Mouse (Mus musculus): ENCODE results near the gene Wasf1.

Wasf1 gene

GRCm38 (mm10) chr10:40882831-40883643 is at the start of gene Wasf1, which contains the start of gene Cdc40:
TSS of gene Wasf1 (plus strand) at chr10:40883475.
TSS of gene Cdc40 (minus strand) at chr10:40883311.
- peak; percentile 90 for DNase-seq (ENCODE audit: low read depth)

DNA sequence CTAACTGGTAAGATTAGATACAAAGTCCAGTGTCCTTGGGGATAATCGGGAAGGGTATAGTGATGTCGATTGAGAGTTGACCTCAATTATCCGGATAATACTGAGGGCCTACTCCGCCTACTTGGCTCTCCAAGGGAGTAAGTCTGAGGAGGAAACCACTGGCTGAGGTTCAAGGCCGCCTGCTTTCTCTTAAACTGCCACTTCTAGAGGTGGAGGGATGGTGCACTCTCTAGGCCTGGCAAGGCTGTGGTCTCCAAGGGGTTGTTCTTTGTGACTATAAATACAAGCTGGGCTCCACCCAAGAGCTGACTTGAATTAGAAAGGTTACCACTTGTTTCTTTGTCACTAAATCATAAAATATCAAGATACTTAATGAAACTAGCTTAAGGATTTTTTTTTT is 43.2 kb upstream of the Wasf1 start:
- no peak for DNase-seq (ENCODE audit: low read depth)

- no peak for DNase-seq (ENCODE audit: low read depth)
Measured at GRCm38 (mm10) chr10:40843841-40844240, 39.4 kb upstream of the Wasf1 start.

DNA sequence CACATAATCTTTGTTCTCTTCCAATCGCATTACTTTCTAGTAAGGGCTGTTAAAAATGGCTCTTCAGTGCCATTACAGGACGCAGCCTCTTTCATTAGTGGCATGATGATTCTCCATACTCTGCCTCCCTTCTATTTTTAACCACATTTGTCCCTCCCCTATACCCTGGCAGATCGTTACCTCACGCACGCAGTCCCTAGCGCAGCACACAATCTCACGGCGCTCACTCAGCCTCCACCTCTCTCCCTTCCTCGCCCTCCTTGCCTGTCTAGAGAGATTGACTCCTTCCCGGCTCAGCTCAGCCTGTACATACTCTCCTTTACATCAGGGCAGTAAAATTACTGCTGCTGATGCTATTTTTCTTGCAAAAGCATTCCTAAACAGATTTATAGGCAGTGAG is 38.7 kb upstream of the Wasf1 start:
- no peak for DNase-seq (ENCODE audit: low read depth)

DNA sequence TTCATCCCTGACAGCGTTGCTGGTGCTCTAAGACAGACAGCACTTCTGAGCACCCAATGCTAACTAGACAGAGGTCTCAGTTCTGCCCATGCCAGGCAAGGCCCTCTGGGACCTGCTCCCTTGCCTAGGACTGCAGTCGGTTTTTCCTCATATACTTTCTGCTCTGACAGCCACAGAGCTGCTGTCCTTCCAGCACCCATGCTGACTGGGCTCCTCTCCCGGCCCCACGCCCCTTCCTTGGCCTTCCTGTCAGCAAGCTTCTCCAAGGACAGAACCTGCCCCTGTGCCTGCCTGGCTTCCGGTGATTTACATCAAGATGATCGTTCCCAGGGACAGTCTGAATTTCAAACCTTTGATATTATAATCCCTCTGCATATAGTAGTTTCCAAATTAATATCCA is 37.6 kb upstream of the Wasf1 start:
- DNase-seq (ENCODE audit: low read depth): no peak

GRCm38 (mm10) chr10:40847176-40847874 is 36.0 kb upstream of the Wasf1 start:
- no peak for DNase-seq (ENCODE audit: low read depth)

GRCm38 (mm10) chr10:40850644-40851043 is 32.6 kb upstream of the Wasf1 start:
- no peak for DNase-seq (ENCODE audit: low read depth)

- no peak for DNase-seq (ENCODE audit: low read depth)
Measured at GRCm38 (mm10) chr10:40851138-40851537, 32.1 kb upstream of the Wasf1 start.

GRCm38 (mm10) chr10:40855616-40856015 is 27.7 kb upstream of the Wasf1 start:
- no peak for DNase-seq (ENCODE audit: low read depth)

DNA sequence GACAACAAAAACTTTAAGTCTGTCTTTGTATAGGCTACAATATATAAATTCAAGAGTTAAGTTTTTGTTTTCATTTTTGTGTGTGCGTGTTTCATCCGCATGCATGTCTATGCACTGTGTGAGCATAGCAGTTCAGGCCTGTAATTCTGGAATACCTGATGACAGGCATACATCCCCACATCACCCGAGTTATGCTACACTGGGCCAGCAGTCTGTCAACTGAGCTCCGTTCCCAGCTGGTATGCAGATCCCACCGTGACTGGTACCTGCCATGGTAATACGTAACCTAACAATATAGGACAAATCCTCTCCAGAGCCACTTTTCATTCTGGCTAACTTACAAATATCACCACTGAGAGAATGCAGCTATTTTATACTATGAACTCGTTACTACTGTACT is 26.6 kb upstream of the Wasf1 start:
- no peak for DNase-seq (ENCODE audit: low read depth)

DNA sequence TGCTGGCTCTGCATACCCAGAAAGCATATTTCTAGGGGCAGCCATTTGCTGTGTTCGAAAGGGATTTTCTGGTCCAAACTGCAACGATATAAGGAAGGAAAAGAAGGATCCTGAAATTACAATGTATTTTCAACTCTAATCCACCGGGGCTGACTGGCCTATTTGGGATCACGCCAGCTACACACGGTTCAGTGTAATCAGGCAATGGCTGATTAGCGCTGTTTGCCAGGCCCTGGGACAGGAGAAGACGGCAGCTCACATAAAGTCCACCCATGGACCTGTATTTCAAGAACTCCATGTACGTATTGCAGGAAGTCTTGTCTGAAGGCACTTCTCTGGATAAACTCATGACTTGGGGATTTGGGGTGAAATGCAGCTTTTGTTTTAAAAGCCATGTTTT is 25.7 kb upstream of the Wasf1 start:
- no peak for DNase-seq (ENCODE audit: low read depth)

GRCm38 (mm10) chr10:40868081-40868480 is 15.2 kb upstream of the Wasf1 start:
- no peak for DNase-seq (ENCODE audit: low read depth)

DNA sequence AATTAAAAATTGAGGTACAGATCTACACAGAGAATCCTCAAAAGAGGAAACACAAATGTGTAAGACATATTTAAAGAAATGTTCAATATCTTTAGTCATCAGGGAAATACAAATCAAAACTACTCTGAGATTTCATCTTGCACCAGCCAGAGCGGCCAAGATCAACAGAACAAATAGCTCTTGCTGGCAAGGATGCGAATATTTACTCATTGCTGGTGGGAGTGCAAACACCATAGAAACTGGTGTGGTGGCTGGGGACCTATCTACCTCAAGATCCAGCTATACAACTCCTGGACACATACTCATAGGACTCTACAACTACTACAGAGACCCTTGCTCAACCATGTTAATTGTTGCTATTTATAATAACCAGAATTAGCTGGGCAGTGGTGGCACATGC is 12.0 kb upstream of the Wasf1 start:
- no peak for DNase-seq (ENCODE audit: low read depth)

DNA sequence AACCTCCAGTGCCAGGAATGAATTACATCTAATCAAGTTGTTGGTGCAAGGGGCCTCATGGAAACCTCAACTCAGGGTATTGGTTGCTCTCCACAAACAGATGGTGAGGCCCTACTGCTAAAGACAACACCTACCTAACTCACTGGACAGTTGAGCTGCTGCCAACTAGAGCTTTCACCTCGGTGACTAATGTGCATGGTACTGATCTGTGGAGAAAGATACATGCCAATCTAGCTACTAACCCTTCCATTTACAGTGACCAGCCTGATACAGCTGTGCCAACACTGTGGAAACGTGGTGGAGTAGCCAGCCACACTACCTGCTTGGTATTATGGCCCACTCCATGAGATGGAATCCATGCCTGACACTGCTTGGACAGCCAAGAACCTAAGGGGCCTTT is 11.2 kb upstream of the Wasf1 start:
- DNase-seq (ENCODE audit: low read depth): no peak

GRCm38 (mm10) chr10:40878246-40878645 is 5.0 kb upstream of the Wasf1 start:
- no peak for DNase-seq (ENCODE audit: low read depth)

DNA sequence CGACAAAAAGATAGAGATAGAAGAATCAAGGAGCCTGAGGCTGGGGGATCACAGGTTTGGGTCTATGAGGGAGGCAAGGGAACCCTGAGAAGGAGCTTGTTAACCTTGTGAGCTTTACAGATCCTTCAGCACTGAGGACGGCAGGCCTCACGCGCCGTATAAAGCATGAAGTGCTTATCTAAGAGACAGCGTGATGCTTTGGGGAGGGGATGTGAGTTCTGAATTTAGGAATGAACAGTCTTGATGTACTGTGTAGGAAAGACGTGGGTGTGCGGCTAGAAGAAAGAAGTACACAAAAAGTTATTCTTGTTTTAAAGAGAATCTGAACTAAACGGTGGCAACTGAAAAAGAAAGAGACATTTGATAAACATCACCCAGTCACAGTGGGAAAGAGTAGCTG is 3.3 kb upstream of the Wasf1 start:
- no peak for DNase-seq (ENCODE audit: low read depth)

DNA sequence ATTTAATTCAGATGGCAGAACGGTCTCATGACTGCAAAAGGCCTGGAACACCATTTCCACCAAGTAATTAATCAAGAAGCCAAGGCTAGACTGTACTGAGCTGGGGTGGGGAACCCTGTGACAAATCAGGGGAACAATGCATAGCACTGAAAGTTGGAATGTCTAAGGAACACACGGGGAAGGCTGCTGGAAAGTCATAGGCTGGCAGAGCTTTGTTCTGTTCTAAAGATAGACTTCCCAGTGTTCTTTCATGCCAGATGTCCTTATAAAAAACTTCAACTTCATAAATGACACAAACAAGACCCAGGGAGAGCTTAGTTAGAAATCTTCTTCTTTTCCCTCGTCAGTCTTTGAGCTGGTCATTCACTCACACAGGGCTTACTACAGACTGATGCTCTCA is 2.0 kb upstream of the Wasf1 start:
- DNase-seq (ENCODE audit: low read depth): no peak

GRCm38 (mm10) chr10:40882333-40882732 is 942 bp upstream of the Wasf1 start:
- no peak for DNase-seq (ENCODE audit: low read depth)

GRCm38 (mm10) chr10:40883644-40884278 is 486 bp downstream of the Wasf1 start:
- no peak for DNase-seq (ENCODE audit: low read depth)

GRCm38 (mm10) chr10:40884279-40884806 is 1.1 kb downstream of the Wasf1 start:
- no peak for DNase-seq (ENCODE audit: low read depth)

GRCm38 (mm10) chr10:40885432-40885831 is 2.2 kb downstream of the Wasf1 start:
- no peak for DNase-seq (ENCODE audit: low read depth)

DNA sequence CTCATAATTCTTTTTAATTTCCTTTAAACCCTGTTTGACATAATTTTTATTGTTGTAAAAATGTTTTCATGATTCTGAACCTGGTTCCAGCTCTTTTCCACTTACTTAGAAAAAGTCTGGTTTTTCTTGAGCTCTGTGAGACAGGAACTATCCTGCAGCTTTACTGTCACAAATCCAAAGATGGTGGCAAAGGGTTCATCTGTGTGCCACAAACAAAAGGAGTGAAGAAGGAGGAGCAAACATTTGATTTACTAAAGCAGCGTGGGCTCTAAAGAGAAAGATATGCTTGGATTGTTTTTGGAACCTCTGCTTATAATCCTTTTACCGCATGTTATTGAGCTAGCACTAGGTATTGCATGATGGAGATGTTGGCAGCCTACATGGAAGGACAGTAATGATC is 4.0 kb downstream of the Wasf1 start:
- DNase-seq (ENCODE audit: low read depth): no peak

GRCm38 (mm10) chr10:40889146-40889545 is 5.9 kb downstream of the Wasf1 start:
- no peak for DNase-seq (ENCODE audit: low read depth)

Data from c-Kit-positive CD71-positive TER-119-negative erythroid progenitor cells, embryonic 14.5 days (primary cell).